Mouse (Mus musculus) cerebellum, postnatal 36 days (tissue): ENCODE measurements around the gene Atp8b5.

Experiments
- DNase-seq, 2 experiments: peaks; one replicate each; pipeline ENCODE4 v3.0.0; 2021 to 2022; ENCODE audit warnings: mixed read lengths in 2 of 2

Atp8b5 gene

DNA sequence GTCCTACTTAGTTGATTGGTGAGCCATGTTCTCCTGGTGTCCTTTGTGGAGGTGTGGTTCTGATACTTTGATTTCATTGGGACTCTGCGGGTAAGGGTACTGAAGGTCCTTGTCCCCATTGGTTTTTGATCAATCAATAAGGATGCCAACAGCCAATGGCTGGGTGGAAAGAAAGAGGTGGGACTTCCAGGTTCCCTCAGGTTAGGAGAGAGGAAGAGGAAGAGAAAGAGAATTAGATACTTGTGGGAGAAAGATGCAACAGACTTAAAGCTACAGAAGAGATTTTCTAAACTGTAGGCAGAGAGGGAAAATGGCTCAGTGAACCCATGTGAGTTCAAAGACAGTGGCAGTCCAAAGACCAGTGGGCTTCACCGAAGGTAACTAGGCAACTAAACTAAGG, 60.2 kb downstream of the Atp8b5 start:
- no peak for DNase-seq

DNA sequence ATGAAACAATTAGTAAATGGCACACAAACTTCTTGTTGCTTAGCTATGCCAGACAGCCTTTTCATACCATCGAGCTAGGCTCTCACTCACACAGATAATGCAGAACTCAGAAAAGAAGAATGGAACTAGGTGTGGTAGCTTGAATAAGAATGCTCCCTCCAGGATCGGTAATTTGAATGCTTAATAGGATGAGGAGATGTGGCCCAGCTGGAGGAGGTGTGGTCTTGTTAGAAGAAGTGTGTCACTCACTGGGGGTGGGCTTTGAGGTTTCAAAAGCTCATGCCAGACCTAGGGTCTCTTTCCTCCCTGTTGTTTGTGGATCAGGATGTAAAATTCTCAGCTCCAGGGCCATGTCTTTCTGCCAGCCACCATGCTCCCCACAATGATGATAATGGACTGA, 67.8 kb downstream of the Atp8b5 start:
- DNase-seq = no peak

DNA sequence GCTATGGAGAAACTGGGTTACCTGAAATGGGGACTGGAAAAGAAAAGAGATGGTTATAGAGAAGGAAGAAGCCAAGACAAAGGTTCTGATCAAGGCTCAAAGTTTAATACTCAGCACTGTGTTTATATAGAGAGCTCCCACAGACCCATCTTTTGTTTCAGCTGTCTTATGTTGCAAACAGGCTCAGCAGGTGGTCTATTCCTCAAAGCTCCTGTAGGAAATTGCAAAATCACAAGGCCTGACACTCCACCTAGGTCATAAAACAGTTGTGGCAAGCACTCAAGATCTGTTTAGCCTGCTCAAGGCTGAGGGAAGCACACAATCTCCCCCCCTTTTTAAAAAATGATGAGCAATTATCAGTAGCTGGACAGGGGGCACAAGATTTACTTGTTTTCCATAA, 69.2 kb downstream of the Atp8b5 start:
- no peak for DNase-seq

DNA sequence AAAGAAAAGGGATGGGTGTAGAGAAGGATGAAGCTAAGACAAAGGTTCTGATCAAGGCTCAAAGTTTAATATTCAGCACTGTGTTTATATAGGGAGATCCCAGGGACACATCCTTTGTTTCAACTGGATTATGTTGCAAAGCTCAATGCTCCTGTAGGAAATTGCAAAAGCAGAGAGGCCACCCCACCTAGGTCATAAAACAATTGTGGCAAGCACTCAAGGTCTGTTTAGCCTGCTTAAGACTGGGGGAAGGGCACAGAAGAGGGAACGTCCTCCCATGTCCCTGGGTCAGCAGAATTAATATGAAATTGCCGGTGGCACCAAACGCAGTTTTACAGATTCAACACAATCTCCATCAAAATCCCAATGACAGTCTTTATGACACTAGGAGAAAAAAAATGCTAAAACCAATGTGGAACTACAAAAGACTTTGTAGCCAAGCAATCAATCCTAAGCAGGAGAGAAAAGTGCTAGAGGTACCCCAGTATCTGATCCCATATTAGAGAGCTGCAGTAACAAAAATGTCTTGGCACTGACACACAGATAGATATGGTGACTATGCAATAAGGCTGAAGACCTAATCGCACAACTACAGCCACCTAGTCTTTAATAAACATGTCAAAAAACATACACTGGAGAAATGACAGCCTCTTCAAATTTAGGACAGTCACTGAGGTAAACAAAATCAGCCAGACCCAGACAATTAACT, 73.3 kb downstream of the Atp8b5 start:
- DNase-seq = no peak

DNA sequence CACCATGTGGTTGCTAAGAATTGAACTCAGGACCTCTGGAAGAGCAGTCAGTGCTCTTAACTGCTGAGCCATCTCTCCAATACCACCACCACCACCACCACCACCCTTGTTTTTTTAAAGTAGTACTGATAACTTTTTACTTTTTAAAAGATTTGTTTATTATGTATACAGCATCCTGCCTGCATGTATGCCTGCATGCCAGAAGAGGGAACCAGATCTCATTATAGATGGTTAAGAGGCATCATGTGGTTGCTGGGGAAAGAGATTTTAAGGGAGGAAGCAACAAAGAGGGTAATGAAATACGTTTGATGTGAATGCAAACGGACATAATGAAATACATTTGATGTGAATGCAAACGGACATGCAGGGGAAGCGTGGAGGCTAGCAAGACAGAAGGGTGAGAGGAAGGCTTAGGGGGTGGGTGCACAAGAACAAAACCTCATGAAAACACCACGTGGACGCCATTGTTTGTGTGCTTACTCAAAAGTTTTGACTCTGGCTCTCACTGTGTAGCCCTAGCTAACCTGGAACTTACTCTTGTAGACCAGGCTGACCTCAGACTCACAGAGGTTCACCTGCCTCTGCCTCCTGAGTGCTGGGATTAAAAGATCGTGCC, 74.4 kb downstream of the Atp8b5 start:
- no peak for DNase-seq

DNA sequence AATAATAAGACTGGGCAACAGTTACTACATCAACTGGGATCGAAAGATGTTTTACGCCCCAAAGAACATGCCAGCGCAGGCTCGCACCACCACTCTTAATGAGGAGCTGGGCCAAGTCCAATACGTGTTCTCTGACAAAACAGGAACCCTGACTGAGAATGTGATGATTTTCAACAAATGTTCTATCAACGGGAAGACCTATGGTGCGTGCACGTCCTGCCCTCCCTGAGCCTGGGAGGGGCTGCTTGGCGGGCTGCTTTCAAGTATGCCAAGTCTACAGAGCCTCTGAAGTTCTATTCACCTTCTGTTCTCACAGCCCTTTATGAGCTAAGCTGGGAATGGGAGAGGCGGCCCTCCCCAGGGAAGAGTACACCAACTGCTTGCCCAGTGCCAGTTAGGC, 75.5 kb downstream of the Atp8b5 start:
- DNase-seq = no peak

DNA sequence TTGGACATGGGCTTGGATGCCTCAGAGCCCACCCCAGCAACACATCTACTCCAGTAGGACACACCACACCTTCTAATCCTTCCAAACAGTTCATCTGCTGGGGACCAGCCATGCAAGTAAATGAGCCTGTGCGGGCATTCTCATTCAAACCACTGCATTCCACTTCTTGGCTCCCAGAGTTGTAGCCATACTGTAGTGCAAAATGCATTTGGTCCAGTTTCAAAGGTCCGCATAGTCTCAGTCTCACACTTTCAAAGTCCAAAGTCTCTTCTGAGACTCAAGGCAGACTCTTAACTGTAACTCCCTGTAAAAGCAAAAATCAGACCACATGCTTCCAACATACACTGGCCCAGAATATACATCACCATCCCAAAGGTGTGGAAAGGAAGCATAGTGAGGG, 78.0 kb downstream of the Atp8b5 start:
- DNase-seq = no peak

DNA sequence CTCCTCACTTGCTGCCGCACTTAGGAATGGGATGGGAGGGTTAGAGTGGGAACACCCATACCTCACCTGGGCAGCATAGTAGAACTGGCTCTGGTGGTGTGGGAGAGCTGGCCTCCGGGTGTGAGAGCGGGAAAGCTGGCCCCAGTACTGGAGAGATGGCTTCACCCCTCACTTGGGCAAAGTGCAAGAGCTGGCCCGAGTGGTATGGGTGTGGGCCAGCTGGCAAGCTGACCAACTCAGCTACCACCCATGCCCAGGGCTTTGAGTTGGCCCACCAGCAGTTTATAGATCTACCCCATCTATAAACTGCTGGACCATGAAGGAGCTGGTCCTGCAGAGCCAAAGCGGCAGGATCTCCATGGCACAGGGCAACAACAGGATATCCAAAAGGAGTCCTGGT, 82.2 kb downstream of the Atp8b5 start:
- no peak for DNase-seq

DNA sequence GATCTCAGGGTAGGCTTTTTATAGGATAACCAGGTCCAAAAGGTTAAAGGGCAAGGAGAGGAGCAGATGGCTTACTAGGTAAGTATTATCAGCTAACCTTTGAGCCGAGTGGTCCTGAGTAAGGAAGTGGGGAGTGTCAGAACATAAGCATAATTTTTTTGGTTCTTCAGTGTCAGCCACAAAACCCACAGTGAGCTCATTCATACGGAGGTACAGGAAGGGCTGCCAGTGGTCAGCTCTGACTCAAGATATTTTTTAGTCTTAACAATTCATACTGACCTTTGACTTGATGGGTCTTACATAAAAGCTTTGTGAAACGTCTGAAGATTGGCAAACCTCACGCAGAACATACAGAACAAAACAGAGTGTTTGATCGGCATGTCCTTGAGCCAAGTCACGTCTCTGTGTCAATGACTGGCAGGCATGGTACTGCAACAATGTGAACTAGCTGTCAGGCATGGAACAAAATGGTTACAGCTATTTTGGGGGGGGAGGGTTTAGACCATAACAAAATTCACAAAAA, 83.1 kb downstream of the Atp8b5 start:
- DNase-seq = no peak

DNA sequence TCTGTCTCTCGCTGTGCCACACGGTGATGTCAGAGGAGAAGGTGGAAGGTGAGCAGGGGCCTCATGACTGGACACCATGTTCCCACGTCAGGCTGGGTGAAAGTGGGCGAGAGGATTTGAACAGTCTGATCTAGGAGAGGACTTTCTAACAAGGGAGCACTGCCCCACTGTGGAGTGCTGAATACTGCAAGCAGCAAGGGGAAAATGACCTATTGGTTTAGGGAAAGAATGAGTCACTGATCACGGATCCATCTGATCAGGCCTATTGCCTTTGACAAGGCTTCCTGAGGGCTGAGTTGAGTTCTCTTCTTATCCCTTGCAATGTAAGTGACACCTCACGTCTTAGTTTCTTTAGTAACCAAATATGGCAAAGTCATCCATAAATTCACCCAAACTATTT, 86.7 kb downstream of the Atp8b5 start:
- DNase-seq = no peak

DNA sequence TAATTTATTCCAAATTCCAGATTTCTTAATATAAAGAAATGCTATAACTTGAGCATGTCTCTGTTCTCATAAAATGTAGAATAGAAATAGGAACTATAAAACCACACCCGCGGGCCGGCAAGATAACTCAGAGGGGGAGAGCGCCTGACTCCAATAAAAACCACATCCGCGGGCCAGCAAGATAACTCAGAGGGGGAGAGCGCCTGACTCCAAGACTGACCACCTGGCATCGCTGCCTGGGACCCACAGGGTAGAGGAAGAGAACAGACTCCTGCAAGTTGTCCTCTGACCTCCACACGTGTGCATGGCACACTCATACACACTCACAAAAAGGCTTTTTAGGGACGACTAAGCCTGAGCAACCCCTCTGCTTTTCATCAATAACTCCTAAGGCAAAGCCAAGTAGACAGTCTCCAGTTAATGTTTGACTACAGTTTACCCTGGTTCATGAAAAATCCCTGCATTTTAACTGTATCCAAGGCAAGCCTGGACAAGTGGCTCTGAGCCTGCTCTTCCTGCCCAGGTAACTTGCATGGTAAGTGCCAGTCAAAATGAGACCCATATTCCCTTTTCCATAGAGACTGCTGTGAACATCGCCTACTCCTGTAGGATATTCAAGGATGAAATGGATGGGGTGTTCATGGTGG, 98.1 kb downstream of the Atp8b5 start:
- no peak for DNase-seq

DNA sequence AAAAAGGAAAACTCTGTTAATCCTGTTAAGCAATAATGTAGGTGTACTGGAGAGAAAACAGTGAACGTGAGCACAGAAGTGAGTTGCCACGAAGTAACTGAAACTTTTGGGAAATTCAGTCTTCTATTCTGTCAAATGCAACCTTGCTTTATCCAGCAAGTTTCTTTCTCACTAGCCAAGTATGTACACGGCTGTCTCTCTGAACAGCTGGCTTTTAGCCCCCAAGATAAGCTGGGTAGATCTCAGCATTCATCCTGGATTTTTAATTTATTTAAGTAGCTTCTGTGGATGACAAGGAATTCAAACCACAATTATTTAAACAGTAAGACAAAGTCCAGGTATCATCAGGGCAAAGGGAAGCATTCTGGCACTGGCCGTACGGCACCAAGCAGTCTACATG, 100.3 kb downstream of the Atp8b5 start:
- DNase-seq = no peak

DNA sequence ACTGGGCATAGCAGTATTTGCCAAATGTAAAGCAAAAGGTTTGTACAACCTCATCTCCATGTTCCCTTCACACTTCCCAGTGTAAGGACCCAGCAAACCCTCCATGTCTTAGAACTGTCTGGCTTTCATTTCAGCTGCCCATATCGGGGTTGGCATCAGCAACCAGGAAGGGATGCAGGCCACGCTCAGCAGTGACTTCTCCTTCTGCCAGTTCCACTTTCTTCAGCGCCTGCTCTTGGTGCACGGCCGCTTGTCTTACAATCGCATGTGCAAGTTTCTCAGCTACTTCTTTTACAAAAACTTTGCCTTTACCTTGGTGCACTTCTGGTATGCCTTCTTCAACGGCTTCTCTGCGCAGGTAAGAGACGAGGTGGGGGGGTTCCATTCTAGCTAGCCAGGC, 100.8 kb downstream of the Atp8b5 start:
- no peak for DNase-seq

DNA sequence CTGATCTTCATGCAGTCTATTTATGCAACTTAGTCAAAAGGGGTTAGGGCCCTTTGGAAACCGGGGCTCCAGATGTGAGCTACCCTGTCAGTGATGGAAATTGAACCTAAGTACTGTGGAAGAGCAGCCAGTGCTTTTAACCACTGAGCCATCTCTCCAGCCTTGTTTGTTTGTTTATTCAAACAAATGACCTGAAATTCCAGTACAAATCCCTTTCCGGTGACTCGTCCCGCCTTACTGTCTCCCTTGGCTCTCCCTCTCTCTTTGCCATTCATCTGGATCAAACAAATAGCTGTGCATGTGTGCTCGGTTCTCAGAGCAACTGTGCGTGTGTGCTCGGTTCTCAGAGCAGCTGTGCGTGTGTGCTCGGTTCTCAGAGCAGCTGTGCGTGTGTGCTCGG, 104.4 kb downstream of the Atp8b5 start:
- DNase-seq = no peak

DNA sequence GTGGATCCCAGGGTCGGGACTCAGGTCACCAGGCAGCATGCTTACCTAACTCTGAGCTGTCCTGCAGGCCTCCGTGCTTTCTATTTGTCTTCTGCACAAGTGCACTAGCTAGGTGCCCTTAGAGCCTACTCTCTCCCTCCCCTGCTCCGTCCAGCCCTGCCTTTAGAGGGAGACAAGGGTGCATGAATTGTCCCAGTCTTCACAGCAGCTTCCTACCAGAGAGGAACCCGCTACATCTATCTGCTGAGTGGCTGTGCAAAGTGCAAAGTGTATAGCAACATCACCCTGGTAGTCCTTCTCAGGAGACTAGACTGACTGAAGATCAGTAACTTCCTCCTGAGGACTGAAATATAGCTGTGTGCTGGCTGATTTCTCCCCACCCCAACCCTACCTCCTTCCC, 105.2 kb downstream of the Atp8b5 start:
- no peak for DNase-seq

DNA sequence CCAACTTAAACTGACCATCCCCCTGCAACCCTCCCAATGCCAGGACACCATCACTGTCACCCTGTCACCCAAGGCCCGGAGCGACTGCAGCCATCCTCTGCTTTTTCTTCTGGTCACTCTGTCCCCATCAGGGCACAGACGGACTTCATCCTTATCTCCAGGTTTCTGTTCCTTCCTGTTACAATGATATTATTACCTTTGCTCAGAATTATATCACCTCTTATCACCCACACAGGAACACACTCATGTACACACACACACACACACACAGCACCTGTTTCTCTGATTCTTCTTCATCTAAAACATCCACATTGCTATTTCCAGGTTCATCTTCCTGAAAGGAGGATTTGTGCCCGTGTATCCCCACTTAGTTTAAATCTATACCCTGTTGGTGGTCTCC, 107.3 kb downstream of the Atp8b5 start:
- DNase-seq = no peak

DNA sequence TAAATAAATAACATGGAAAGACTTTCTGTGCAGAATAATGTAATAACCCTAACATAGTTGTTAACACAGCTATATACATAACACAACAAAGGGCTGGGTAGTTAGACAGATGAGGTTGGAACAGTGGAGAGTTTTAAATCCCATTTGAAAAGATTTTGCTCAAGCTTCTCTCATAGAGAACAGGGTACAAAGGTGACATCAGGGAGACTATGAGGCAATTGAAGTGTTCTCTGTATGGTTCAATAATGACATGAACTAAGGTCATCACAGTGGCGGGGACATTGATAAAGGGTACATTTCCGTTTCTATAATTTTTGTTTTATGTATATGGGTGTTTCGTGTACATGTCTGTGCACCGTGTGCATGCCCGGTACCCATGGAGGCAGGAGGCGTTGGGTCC, 112.6 kb downstream of the Atp8b5 start:
- no peak for DNase-seq

DNA sequence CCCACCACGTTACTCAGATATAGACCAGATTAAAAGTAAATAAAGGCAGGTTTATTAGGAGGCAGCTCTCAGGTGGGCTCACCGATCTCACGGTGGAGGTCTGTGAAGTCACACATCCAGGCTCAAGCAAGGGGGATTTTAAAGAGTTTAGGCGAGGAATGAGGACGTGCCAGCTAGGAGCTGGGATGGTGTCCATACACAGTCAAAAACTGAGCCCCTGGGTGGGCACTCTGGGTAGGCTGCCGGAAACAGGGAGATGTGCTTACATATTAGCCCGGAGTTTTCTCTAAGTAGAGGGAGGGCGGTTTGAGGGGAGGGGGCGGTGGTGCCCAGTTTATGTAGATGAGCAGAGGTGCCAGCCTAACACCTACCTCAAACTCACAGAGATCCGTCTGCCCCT, 114.0 kb downstream of the Atp8b5 start:
- no peak for DNase-seq

DNA sequence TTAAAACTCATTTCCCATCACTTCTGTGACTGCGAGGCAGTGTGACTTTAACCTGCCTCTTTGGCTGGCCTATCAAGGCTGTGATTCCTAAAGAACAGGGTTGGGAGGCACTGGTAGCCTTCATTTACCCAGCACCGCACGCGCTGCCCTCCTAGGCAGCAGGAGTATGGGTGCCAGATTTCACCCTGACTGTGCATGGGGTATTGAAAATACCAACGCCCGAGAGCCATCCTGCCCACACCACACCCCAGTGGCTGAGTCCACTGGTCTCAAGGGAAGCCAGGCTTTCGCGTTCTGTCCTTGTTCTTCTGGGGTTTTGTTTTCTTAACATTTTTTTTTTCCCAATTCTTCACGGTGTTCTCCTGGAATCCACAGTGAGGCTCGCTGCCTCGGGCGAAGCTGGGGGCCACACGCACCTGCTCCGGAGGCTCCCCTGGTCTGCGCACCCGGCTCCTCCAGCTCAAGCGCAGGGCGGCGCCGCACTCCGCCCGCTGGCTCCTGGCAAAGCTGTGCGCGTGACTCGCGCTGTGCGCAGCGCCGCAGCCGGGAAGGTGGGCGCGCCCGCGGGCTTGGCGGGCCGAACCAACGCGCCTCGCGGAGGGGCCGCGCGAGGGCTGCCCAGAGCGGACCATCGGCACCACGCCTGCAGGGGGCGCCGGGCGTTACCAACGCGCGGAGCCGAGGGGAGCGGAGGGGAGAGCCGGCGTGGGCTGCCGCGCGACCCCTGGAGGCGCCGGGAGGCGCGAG, 114.6 kb downstream of the Atp8b5 start, which contains the start of gene Rusc2:
Gene Rusc2, plus strand, starts transcription at position 572 of the 747 bp plus-strand sequence.
- peak; percentile 92 to 94 for DNase-seq

DNA sequence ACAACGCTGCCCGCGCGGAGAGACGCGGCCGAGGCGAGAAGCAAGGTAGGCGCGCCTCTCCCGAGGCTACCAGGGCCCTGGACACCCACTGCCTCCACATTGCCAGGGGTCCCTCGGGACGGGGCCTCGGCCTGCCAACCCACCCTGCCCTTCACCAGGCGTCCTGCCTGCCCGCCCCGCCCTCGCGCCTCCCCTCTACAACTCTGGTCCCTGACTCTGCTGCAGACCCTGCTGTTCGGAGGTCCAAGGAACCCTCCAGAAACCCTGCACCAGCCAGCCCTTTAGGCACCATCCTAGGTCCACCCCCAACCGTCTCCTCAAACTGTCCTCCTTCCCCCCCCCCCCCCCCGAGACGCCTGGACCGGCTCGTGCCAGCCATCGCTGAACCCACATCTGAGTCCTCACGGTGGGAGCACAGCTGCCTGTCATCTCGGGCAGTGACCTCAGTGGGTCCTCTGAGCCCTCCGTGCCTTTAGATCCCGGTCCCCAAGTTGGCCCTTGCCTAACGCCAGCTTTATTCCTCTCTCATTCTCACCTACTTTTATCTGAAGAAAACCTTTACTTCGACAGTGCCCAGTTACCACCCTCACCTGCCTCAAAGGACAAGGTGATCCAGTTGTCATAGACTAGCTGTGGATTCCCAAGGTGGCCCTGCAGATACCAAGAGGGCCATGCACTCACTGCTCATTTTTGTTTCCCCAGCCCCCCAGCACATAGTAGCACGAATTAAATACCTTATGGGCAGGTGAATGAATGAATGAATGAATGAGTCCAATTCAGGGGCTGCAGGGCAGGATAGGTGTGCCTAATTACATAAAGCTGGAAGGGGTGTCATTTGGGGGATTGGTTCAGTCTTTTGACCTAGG, 115.4 kb downstream of the Atp8b5 start:
- DNase-seq = peak in 1 of 2 experiments; percentile 21

DNA sequence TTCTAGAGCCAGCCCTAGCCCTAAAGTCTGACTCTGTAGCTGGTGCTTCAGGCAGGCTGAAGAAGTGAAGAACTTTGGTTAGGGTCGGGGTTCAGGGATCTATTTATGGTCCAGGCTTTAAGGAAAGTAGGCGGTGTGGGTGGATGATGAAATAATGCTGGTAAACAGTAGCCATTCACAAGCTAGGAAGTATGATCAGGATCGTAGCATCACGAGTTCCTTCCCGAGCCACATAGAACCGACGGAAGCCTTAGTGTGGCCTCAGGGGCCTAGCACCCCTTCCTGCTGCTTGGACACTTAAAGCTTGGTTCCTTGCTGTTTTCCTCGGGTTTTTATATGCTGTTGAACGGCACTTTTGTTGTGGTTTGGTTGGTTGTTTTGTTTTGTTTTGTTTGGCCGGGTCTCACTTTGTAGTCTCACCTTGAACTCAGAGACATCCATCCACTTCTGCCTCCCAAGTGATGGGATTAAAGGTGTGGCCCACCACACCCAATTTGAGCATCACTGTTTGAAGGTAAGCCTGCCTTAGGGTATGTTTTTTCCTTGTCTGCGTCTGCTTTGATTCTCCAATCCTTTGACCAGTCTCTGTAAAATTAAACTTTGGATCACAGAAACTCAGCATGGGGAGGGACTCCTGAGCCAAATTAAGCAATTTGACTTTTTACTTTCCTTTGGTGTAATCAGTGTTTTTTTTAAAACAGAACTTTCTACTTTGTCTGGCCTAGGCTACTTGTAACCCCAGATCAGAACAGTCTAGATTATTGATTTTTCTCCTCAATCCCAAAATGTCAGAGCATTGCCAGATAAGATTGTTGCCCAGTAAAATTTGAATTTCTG, 116.5 kb downstream of the Atp8b5 start:
- no peak for DNase-seq
